Mouse (Mus musculus) mature B cell (primary cell): Measurements from ENCODE around the gene Trip6.

Experiments
- in situ Hi-C: fragments of 300-500 bp; cut with MboI; formaldehyde crosslinking; loops from 2 replicates; pipeline ENCODE4 v1.14.3; 2019

Trip6 gene

GRCm38 (mm10) chr5:137338663-137339289, 24.6 kb upstream of the Trip6 start:
- in situ Hi-C loops, result no loop called here

GRCm38 (mm10) chr5:137338256-137338655, 24.1 kb upstream of the Trip6 start:
- in situ Hi-C loops, result no loop called here

GRCm38 (mm10) chr5:137337190-137337589, 23.0 kb upstream of the Trip6 start:
- in situ Hi-C loops, result no loop called here

GRCm38 (mm10) chr5:137335066-137335465, 20.9 kb upstream of the Trip6 start:
- in situ Hi-C loops, result no loop called here

GRCm38 (mm10) chr5:137334317-137334716, 20.1 kb upstream of the Trip6 start:
- in situ Hi-C loops, result no loop called here

GRCm38 (mm10) chr5:137333512-137334174, 19.4 kb upstream of the Trip6 start, which contains the start of gene Slc12a9:
Slc12a9 (minus strand) TSS chr5:137333597.
- in situ Hi-C loops, result no loop called here

GRCm38 (mm10) chr5:137332857-137333511, 18.8 kb upstream of the Trip6 start:
- in situ Hi-C loops, result no loop called here

- in situ Hi-C loops, result no loop called here
These were observed 16.7 kb upstream of the Trip6 start for GRCm38 (mm10) chr5:137330910-137331309.

- in situ Hi-C loops, result no loop called here
These were observed 6.8 kb upstream of the Trip6 start for GRCm38 (mm10) chr5:137320996-137321395.

GRCm38 (mm10) chr5:137318570-137318969, 4.4 kb upstream of the Trip6 start:
- in situ Hi-C loops, result no loop called here

- in situ Hi-C loops, result no loop called here
These were observed 3.2 kb upstream of the Trip6 start for GRCm38 (mm10) chr5:137317361-137317760.

GRCm38 (mm10) chr5:137315084-137315903, 1.1 kb upstream of the Trip6 start:
- in situ Hi-C loops, result no loop called here

- in situ Hi-C loops, result no loop called here
These were observed 575 bp downstream of the Trip6 start for GRCm38 (mm10) chr5:137313466-137314192.

- in situ Hi-C loops, result no loop called here
These were observed 5.8 kb downstream of the Trip6 start for GRCm38 (mm10) chr5:137308356-137308755.

- in situ Hi-C loops, result no loop called here
These were observed 6.9 kb downstream of the Trip6 start, which contains the start of gene Srrt for GRCm38 (mm10) chr5:137307071-137307912. Srrt (minus strand) TSS chr5:137307674.

- in situ Hi-C loops, result no loop called here
These were observed 7.7 kb downstream of the Trip6 start for GRCm38 (mm10) chr5:137306439-137307005.

- in situ Hi-C loops, result no loop called here
These were observed 8.4 kb downstream of the Trip6 start for GRCm38 (mm10) chr5:137305822-137306221.

- in situ Hi-C loops, result no loop called here
These were observed 9.4 kb downstream of the Trip6 start for GRCm38 (mm10) chr5:137304816-137305215.

GRCm38 (mm10) chr5:137304165-137304564, 10.0 kb downstream of the Trip6 start:
- in situ Hi-C loops, result no loop called here

- in situ Hi-C loops, result no loop called here
These were observed 10.6 kb downstream of the Trip6 start for GRCm38 (mm10) chr5:137303609-137304008.
